Mouse (Mus musculus): Measurements from ENCODE around the gene Cgrrf1. TPM values are rescaled to one million over a fixed set of nuclear protein-coding genes. Genes with fewer than 3 reads are reported as not detected.

Gene Cgrrf1
- polyA plus RNA-seq, 1 experiment from 2014 or later, result 33.9 TPM

DNA sequence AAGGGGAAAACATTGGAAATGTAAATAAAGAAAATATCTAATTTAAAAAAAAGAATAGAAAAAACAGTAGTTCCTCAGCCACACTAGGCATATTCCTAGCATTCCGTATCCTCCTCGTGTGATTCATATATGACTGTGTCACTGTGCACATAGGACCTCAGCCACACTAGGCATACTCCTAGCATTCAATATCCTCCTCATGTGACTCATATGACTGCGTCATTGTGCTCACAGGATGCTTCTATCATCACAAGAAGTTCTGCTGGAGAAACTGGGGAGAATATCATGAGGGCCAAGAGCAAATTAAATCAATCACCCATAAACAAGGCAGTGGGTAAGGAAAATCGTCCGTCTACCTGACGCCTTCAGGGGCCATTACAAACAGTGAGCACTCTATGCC is 41.2 kb upstream of the Cgrrf1 start:
- Histone ChIP-seq H3K4me1 (replicated peaks; ENCODE audit: control insufficient read depth, insufficient read depth, low read length) (0 out of 2 replicates have a peak, but pooled peaks cover 4% of the 10 kb centered on the region), H3K9me3 (ENCODE audit: control insufficient read depth, low read length) (no peaks in the 10 kb centered on the region), H3K4me2 (ENCODE audit: low read depth, low read length, severe bottlenecking) (no peak overlapping the region), H3K27me3 (ENCODE audit: control insufficient read depth, insufficient read depth, low read length) (no peaks in the 10 kb centered on the region), H3K4me3 (ENCODE audit: low read depth, low read length) (no peak overlapping the region), H3K27ac (ENCODE audit: low read depth, low read length) (no peak overlapping the region), H3K9ac (ENCODE audit: low read length) (no peak overlapping the region), H3K36me3 (ENCODE audit: control insufficient read depth, insufficient read depth, low read length) (no peaks in the 10 kb centered on the region)
- no peak for ATAC-seq (replicated peaks; ENCODE audit: low FRiP score)
- no peak for DNase-seq (ENCODE audit: low spot score)
- WGBS, result 93% methylated on average over 6 of the region's 6 CpGs

DNA sequence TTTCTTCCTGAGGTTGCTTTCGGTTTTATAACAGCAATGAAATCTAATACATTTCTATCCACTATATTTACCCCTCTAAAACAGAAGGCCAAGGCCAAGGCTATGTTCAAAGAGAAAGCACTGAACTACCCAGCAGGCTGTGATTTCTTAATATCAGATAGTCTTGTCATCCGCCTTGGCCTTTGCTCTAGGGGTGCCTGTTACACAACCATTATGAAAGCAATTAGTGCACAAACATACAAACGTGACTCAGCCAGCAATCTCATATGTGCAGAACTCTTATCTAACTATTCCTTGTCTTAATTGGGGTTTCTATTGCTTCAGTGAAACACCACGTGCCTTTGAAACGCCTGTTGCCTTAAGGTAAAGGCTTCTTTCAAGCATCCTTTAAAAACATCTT is 37.8 kb upstream of the Cgrrf1 start:
- H3K9ac ChIP-seq (ENCODE audit: low read length), result no peak overlapping the region
- H3K4me3 ChIP-seq (ENCODE audit: low read depth, low read length), result no peak overlapping the region
- H3K9me3 ChIP-seq (ENCODE audit: control insufficient read depth, low read length), result no peaks in the 10 kb centered on the region
- no peak overlapping the region for H3K27ac ChIP-seq (ENCODE audit: low read depth, low read length)
- H3K36me3 ChIP-seq (ENCODE audit: control insufficient read depth, insufficient read depth, low read length), result no peaks in the 10 kb centered on the region
- no peak for DNase-seq (ENCODE audit: low spot score)
- 91% methylated on average over 5 of the region's 5 CpGs for WGBS
- H3K27me3 ChIP-seq (ENCODE audit: control insufficient read depth, insufficient read depth, low read length), result no peaks in the 10 kb centered on the region
- H3K4me1 ChIP-seq (replicated peaks; ENCODE audit: control insufficient read depth, insufficient read depth, low read length), result no peaks in the 10 kb centered on the region
- H3K4me2 ChIP-seq (ENCODE audit: low read depth, low read length, severe bottlenecking), result no peak overlapping the region
- ATAC-seq (replicated peaks; ENCODE audit: low FRiP score), result no peak

- Histone ChIP-seq H3K27ac (ENCODE audit: low read depth, low read length) (no peak overlapping the region), H3K27me3 (ENCODE audit: control insufficient read depth, insufficient read depth, low read length) (no peaks in the 10 kb centered on the region), H3K36me3 (ENCODE audit: control insufficient read depth, insufficient read depth, low read length) (no peaks in the 10 kb centered on the region), H3K4me1 (replicated peaks; ENCODE audit: control insufficient read depth, insufficient read depth, low read length) (no peaks in the 10 kb centered on the region), H3K9me3 (ENCODE audit: control insufficient read depth, low read length) (no peaks in the 10 kb centered on the region), H3K4me2 (ENCODE audit: low read depth, low read length, severe bottlenecking) (no peak overlapping the region), H3K9ac (ENCODE audit: low read length) (no peak overlapping the region), H3K4me3 (ENCODE audit: low read depth, low read length) (no peak overlapping the region)
- ATAC-seq (replicated peaks; ENCODE audit: low FRiP score) (no peak), DNase-seq (ENCODE audit: low spot score) (no peak)
- 88% methylated on average over 3 of the region's 3 CpGs for WGBS
These were observed 31.1 kb upstream of the Cgrrf1 start for GRCm38 (mm10) chr14:46800684-46801345.

DNA sequence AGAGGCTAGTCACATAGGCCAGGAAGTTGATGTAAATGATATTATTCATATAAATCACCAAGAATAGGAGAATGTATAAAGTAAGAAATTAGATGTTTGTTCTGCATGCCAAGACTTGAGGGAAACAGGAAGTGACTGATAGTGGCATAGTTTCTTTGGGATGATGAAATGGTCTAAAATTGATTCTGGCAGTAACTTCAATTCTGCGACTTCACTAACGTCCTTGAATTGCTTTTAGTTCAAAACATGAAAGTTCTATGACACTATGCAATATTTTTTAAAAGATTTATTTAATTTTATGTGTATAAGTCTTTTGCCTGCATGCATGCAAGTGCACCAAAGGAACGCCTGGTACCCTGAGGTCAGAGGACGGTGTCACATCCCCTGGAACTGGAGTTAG is 28.7 kb upstream of the Cgrrf1 start:
- H3K27ac ChIP-seq (ENCODE audit: low read depth, low read length), result no peak overlapping the region
- DNase-seq (ENCODE audit: low spot score), result no peak
- ATAC-seq (replicated peaks; ENCODE audit: low FRiP score), result no peak
- H3K4me1 ChIP-seq (replicated peaks; ENCODE audit: control insufficient read depth, insufficient read depth, low read length), result no peaks in the 10 kb centered on the region
- 84% methylated on average over 4 of the region's 4 CpGs for WGBS
- H3K9ac ChIP-seq (ENCODE audit: low read length), result no peak overlapping the region
- no peak overlapping the region for H3K4me3 ChIP-seq (ENCODE audit: low read depth, low read length)
- H3K9me3 ChIP-seq (ENCODE audit: control insufficient read depth, low read length), result no peaks in the 10 kb centered on the region
- H3K4me2 ChIP-seq (ENCODE audit: low read depth, low read length, severe bottlenecking), result no peak overlapping the region
- no peaks in the 10 kb centered on the region for H3K36me3 ChIP-seq (ENCODE audit: control insufficient read depth, insufficient read depth, low read length)
- H3K27me3 ChIP-seq (ENCODE audit: control insufficient read depth, insufficient read depth, low read length), result no peaks in the 10 kb centered on the region

GRCm38 (mm10) chr14:46803791-46804190 is 28.1 kb upstream of the Cgrrf1 start:
- H3K27me3 ChIP-seq (ENCODE audit: control insufficient read depth, insufficient read depth, low read length), result no peaks in the 10 kb centered on the region
- no peaks in the 10 kb centered on the region for H3K36me3 ChIP-seq (ENCODE audit: control insufficient read depth, insufficient read depth, low read length)
- 97% methylated on average over 1 of the region's 1 CpGs for WGBS
- H3K27ac ChIP-seq (ENCODE audit: low read depth, low read length), result no peak overlapping the region
- H3K9me3 ChIP-seq (ENCODE audit: control insufficient read depth, low read length), result no peaks in the 10 kb centered on the region
- no peaks in the 10 kb centered on the region for H3K4me1 ChIP-seq (replicated peaks; ENCODE audit: control insufficient read depth, insufficient read depth, low read length)
- ATAC-seq (replicated peaks; ENCODE audit: low FRiP score), result no peak
- no peak overlapping the region for H3K4me3 ChIP-seq (ENCODE audit: low read depth, low read length)
- no peak overlapping the region for H3K9ac ChIP-seq (ENCODE audit: low read length)
- no peak for DNase-seq (ENCODE audit: low spot score)
- H3K4me2 ChIP-seq (ENCODE audit: low read depth, low read length, severe bottlenecking), result no peak overlapping the region

- Histone ChIP-seq H3K36me3 (ENCODE audit: control insufficient read depth, insufficient read depth, low read length) (no peaks in the 10 kb centered on the region), H3K27me3 (ENCODE audit: control insufficient read depth, insufficient read depth, low read length) (no peaks in the 10 kb centered on the region), H3K4me3 (ENCODE audit: low read depth, low read length) (no peak overlapping the region), H3K9me3 (ENCODE audit: control insufficient read depth, low read length) (no peaks in the 10 kb centered on the region), H3K4me2 (ENCODE audit: low read depth, low read length, severe bottlenecking) (no peak overlapping the region), H3K9ac (ENCODE audit: low read length) (no peak overlapping the region), H3K4me1 (replicated peaks; ENCODE audit: control insufficient read depth, insufficient read depth, low read length) (no peaks in the 10 kb centered on the region), H3K27ac (ENCODE audit: low read depth, low read length) (no peak overlapping the region)
- DNase-seq (ENCODE audit: low spot score) (no peak), ATAC-seq (replicated peaks; ENCODE audit: low FRiP score) (no peak)
- WGBS, result 84% methylated on average over 5 of the region's 5 CpGs
These were observed 25.7 kb upstream of the Cgrrf1 start for GRCm38 (mm10) chr14:46806186-46806585.

GRCm38 (mm10) chr14:46807927-46808326 is 24.0 kb upstream of the Cgrrf1 start:
- 82% methylated on average over 3 of the region's 3 CpGs for WGBS
- no peak for ATAC-seq (replicated peaks; ENCODE audit: low FRiP score)
- no peak overlapping the region for H3K27ac ChIP-seq (ENCODE audit: low read depth, low read length)
- no peak overlapping the region for H3K9ac ChIP-seq (ENCODE audit: low read length)
- no peak for DNase-seq (ENCODE audit: low spot score)
- H3K36me3 ChIP-seq (ENCODE audit: control insufficient read depth, insufficient read depth, low read length), result no peaks in the 10 kb centered on the region
- no peaks in the 10 kb centered on the region for H3K9me3 ChIP-seq (ENCODE audit: control insufficient read depth, low read length)
- no peak overlapping the region for H3K4me2 ChIP-seq (ENCODE audit: low read depth, low read length, severe bottlenecking)
- no peaks in the 10 kb centered on the region for H3K27me3 ChIP-seq (ENCODE audit: control insufficient read depth, insufficient read depth, low read length)
- H3K4me1 ChIP-seq (replicated peaks; ENCODE audit: control insufficient read depth, insufficient read depth, low read length), result no peaks in the 10 kb centered on the region
- no peak overlapping the region for H3K4me3 ChIP-seq (ENCODE audit: low read depth, low read length)

DNA sequence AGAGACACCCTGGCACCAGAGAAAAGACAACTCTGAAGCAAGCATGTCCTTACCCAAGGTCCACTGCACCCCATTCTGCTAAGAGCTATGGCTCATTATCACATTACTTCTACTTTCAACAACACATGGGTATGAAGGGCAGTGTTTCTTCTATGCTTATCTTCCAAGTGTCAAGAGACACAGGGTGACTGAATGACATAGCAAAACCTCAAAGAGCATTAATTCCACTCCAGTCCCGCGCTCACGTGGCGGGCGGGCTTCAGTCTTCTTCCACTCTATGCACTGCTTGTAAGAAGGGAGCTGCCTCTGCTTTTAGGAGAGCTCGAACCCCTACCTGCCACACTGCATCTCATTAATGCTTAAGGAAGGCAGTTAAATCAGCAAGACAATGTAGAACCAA is 16.3 kb upstream of the Cgrrf1 start:
- H3K4me2 ChIP-seq (ENCODE audit: low read depth, low read length, severe bottlenecking), result no peak overlapping the region
- no peak for ATAC-seq (replicated peaks; ENCODE audit: low FRiP score)
- no peak overlapping the region for H3K4me3 ChIP-seq (ENCODE audit: low read depth, low read length)
- H3K9me3 ChIP-seq (ENCODE audit: control insufficient read depth, low read length), result no peaks in the 10 kb centered on the region
- H3K27me3 ChIP-seq (ENCODE audit: control insufficient read depth, insufficient read depth, low read length), result no peaks in the 10 kb centered on the region
- 77% methylated on average over 6 of the region's 6 CpGs for WGBS
- no peaks in the 10 kb centered on the region; the same call in 1 of the 2 replicates for H3K36me3 ChIP-seq (ENCODE audit: control insufficient read depth, insufficient read depth, low read length)
- no peak overlapping the region for H3K27ac ChIP-seq (ENCODE audit: low read depth, low read length)
- H3K4me1 ChIP-seq (replicated peaks; ENCODE audit: control insufficient read depth, insufficient read depth, low read length), result 0 out of 2 replicates have a peak, but pooled peaks cover 2% of the 10 kb centered on the region
- H3K9ac ChIP-seq (ENCODE audit: low read length), result no peak overlapping the region
- DNase-seq (ENCODE audit: low spot score), result no peak

GRCm38 (mm10) chr14:46816916-46817622 is 14.9 kb upstream of the Cgrrf1 start:
- WGBS, result 92% methylated on average over 8 of the region's 8 CpGs
- no peak for DNase-seq (ENCODE audit: low spot score)
- no peaks in the 10 kb centered on the region; the same call in 1 of the 2 replicates for H3K36me3 ChIP-seq (ENCODE audit: control insufficient read depth, insufficient read depth, low read length)

More at GRCm38 (mm10) chr14:46816916-46817622, 14.9 kb upstream of the Cgrrf1 start:
- ATAC-seq (replicated peaks; ENCODE audit: low FRiP score), result no peak
- no peak overlapping the region for H3K4me2 ChIP-seq (ENCODE audit: low read depth, low read length, severe bottlenecking)
- H3K9ac ChIP-seq (ENCODE audit: low read length), result no peak overlapping the region
- H3K27me3 ChIP-seq (ENCODE audit: control insufficient read depth, insufficient read depth, low read length), result no peaks in the 10 kb centered on the region
- H3K9me3 ChIP-seq (ENCODE audit: control insufficient read depth, low read length), result no peaks in the 10 kb centered on the region
- no peak overlapping the region for H3K4me3 ChIP-seq (ENCODE audit: low read depth, low read length)
- H3K4me1 ChIP-seq (replicated peaks; ENCODE audit: control insufficient read depth, insufficient read depth, low read length), result peaks cover 5% of the 10 kb centered on the region; the same call in 1 of the 2 replicates
- H3K27ac ChIP-seq (ENCODE audit: low read depth, low read length), result no peak overlapping the region

All from forebrain, embryonic 11.5 days (tissue).